Mouse (Mus musculus) heart, postnatal 0 days (tissue): ENCODE measurements around the gene Mipep. TPM values are rescaled to one million over a fixed set of nuclear protein-coding genes. Genes with fewer than 3 reads are reported as not detected.
A peak's percentile ranks its signal among the peaks of the same experiment; 100 is the strongest.

Source experiments
- ATAC-seq: fragments of 200-750 bp; cut with Nextera tagmentation; 2 replicates; pipeline ENCODE4 v1.8.0; 2017; ENCODE audit warnings: low read depth, moderate number of reproducible peaks, moderate library complexity; ENCODE audit not compliant: insufficient read depth
- DNase-seq: peaks from one replicate; pipeline ENCODE4 v3.0.0-alpha.2; 2016; ENCODE audit warnings: low spot score
- H3K27ac ChIP-seq: fragments of 300-500 bp; sonication (generic); 2 replicates; pipeline ENCODE4 v1.5.1; 2014; ENCODE audit warnings: low read depth, mild to moderate bottlenecking
- H3K27me3 ChIP-seq: fragments of 300-500 bp; sonication (generic); 2 replicates; pipeline ENCODE4 v1.6.1; 2014; ENCODE audit warnings: low read length, mixed read lengths; ENCODE audit not compliant: control insufficient read depth, insufficient read depth
- H3K36me3 ChIP-seq: fragments of 300-500 bp; sonication (generic); replicated peaks from 2 replicates; pipeline ENCODE4 v1.6.1; 2014; ENCODE audit warnings: low read length, mixed read lengths; ENCODE audit not compliant: control insufficient read depth, insufficient read depth
- H3K4me1 ChIP-seq: fragments of 300-500 bp; sonication (generic); 2 replicates; pipeline ENCODE4 v1.6.1; 2014; ENCODE audit warnings: antibody characterized with exemption; ENCODE audit not compliant: control insufficient read depth, insufficient read depth
- H3K4me2 ChIP-seq: fragments of 300-500 bp; sonication (generic); 2 replicates; pipeline ENCODE4 v1.6.1; 2014; ENCODE audit warnings: low read depth, mild to moderate bottlenecking, low read length, moderate library complexity
- H3K4me3 ChIP-seq: fragments of 300-500 bp; sonication (generic); 2 replicates; pipeline ENCODE4 v1.5.1; 2014; ENCODE audit warnings: low read depth, low read length
- H3K9ac ChIP-seq: fragments of 300-500 bp; sonication (generic); replicated peaks from 2 replicates; pipeline ENCODE4 v1.6.1; 2014; ENCODE audit warnings: low read depth, low read length, mixed read lengths
- H3K9me3 ChIP-seq: fragments of 300-500 bp; sonication (generic); replicated peaks from 2 replicates; pipeline ENCODE4 v1.6.1; 2016; ENCODE audit warnings: low read length; ENCODE audit not compliant: control insufficient read depth
- CTCF ChIP-seq: IDR thresholded peaks from 2 replicates; pipeline ENCODE4 v1.5.1; 2016; ENCODE audit warnings: antibody characterized with exemption, control low read depth, low read depth
- EP300 ChIP-seq: IDR thresholded peaks from 2 replicates; pipeline ENCODE4 v1.6.1; 2016; ENCODE audit warnings: antibody characterized with exemption, low read depth
- WGBS: fragments of 180-500 bp; shearing (Covaris S2); extraction: QIAGEN DNeasy Blood & Tissue Kit; methylation state at CpG from one replicate; pipeline ENCODE4 v1.1.7; 2014; 5-methylcytosine and 5-hydroxymethylcytosine counted together
- polyA plus RNA-seq: library from polyadenylated mRNA; unstranded; fragments of >200 nt; fragmentation: Nextera tagmentation; extraction: Ambion mirVana; gene quantifications from 2 replicates; pipeline ENCODE4 v1.2.1, GENCODE M21; 2015
- total RNA-seq: library from RNA; depleted of rRNA; stranded (reverse); fragments of >200 nt; gene quantifications from 2 replicates; pipeline ENCODE4 v1.2.3, GENCODE M21; 2014; ENCODE audit warnings: low replicate concordance

The Mipep gene
- total and polyA plus RNA-seq, 2 experiments from 2014 or later, result 29.2 to 49.1 TPM

DNA sequence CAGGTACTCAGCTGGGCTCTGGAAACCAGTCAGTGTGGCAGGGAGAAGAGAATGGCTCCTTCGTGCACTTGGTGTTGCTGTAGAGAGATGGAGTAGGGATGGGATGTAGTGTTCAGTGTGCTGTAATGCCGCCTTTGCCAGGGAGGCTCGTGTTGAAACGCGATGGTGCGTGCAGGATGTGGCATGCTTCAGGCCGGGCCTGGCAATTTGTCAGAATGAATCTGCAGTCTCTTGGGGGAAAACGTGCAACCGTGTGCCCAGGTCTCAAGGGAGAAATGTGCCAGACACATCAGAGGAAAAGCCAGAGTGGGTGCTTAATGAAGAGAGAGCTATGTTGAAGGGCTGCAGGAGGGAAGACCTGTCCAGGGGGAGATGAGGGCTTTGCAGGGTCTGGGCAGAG, 20.6 kb downstream of the Mipep start:
- no peak overlapping the region for H3K9ac ChIP-seq
- H3K27me3 ChIP-seq, result no peaks in the 10 kb centered on the region
- TF ChIP-seq EP300 (no peak), CTCF (no peak)
- no peak for ATAC-seq
- no peaks in the 10 kb centered on the region for H3K4me1 ChIP-seq
- H3K4me2 ChIP-seq, result no peak overlapping the region
- no peaks in the 10 kb centered on the region for H3K9me3 ChIP-seq
- no peak overlapping the region for H3K27ac ChIP-seq
- no peak for DNase-seq
- no peak overlapping the region for H3K4me3 ChIP-seq
- 90% methylated on average over 9 of the region's 9 CpGs for WGBS
- H3K36me3 ChIP-seq, result peaks cover 18% of the 10 kb centered on the region

DNA sequence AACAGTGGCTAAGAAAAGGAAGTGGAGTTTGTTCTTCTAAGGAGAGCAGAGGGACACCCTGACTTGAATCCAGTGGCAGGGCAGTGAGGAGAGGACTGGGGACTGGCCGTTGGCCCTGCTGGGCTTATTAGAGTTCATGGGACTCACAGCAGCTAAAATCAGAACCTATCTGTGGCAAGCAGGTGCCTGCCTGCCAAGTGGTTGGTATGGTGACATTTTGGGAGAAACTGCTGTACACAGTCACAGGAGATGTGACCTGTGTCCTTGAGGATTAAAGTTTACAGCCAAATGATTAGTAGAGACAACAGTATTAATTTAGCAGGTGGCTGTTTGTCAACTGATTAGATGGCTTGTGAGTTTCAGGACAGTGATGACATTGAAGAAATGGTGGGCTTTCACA, 21.5 kb downstream of the Mipep start:
- Histone ChIP-seq H3K9ac (no peak overlapping the region), H3K4me2 (no peak overlapping the region), H3K27me3 (no peaks in the 10 kb centered on the region), H3K9me3 (no peaks in the 10 kb centered on the region), H3K27ac (no peak overlapping the region), H3K4me1 (no peaks in the 10 kb centered on the region), H3K36me3 (peaks cover 23% of the 10 kb centered on the region), H3K4me3 (no peak overlapping the region)
- ATAC-seq (no peak), DNase-seq (no peak)
- 52% methylated on average over 1 of the region's 1 CpGs for WGBS
- TF ChIP-seq CTCF, result no peak
- TF ChIP-seq EP300, result no peak

GRCm38 (mm10) chr14:60806891-60807344, 22.5 kb downstream of the Mipep start:
- peaks cover 23% of the 10 kb centered on the region for H3K36me3 ChIP-seq
- no peak for TF ChIP-seq EP300
- no peak for TF ChIP-seq CTCF
- 48% methylated on average over 11 of the region's 11 CpGs for WGBS
- no peak for DNase-seq
- no peak overlapping the region for H3K9ac ChIP-seq
- no peaks in the 10 kb centered on the region for H3K27me3 ChIP-seq
- H3K9me3 ChIP-seq, result no peaks in the 10 kb centered on the region
- H3K4me3 ChIP-seq, result no peak overlapping the region
- ATAC-seq, result no peak
- no peak overlapping the region for H3K4me2 ChIP-seq
- H3K27ac ChIP-seq, result no peak overlapping the region
- H3K4me1 ChIP-seq, result no peaks in the 10 kb centered on the region; the same call in 1 of the 2 replicates

GRCm38 (mm10) chr14:60809881-60810280, 25.5 kb downstream of the Mipep start:
- no peak for ATAC-seq
- no peak for TF ChIP-seq EP300
- no peak for TF ChIP-seq CTCF
- H3K27ac ChIP-seq, result no peak overlapping the region
- 94% methylated on average over 8 of the region's 8 CpGs for WGBS
- H3K27me3 ChIP-seq, result no peaks in the 10 kb centered on the region
- H3K36me3 ChIP-seq, result peaks cover 26% of the 10 kb centered on the region; the same call in 1 of the 2 replicates
- H3K4me2 ChIP-seq, result no peak overlapping the region
- H3K4me3 ChIP-seq, result no peak overlapping the region
- H3K9me3 ChIP-seq, result no peaks in the 10 kb centered on the region
- DNase-seq, result no peak
- H3K4me1 ChIP-seq, result no peaks in the 10 kb centered on the region; the same call in 1 of the 2 replicates
- H3K9ac ChIP-seq, result no peak overlapping the region

GRCm38 (mm10) chr14:60811547-60811946, 27.2 kb downstream of the Mipep start:
- 45% methylated on average over 4 of the region's 4 CpGs for WGBS
- no peak overlapping the region for H3K27ac ChIP-seq
- H3K36me3 ChIP-seq, result peaks cover 36% of the 10 kb centered on the region
- ATAC-seq (peak; percentile 53; the same call in 1 of the 2 replicates), DNase-seq (peak; percentile 24)
- H3K27me3 ChIP-seq, result no peaks in the 10 kb centered on the region
- H3K4me3 ChIP-seq, result no peak overlapping the region
- TF ChIP-seq CTCF (no peak), EP300 (no peak)
- no peaks in the 10 kb centered on the region for H3K9me3 ChIP-seq
- no peaks in the 10 kb centered on the region; the same call in 1 of the 2 replicates for H3K4me1 ChIP-seq
- H3K4me2 ChIP-seq, result no peak overlapping the region
- H3K9ac ChIP-seq, result no peak overlapping the region

- no peak overlapping the region for H3K9ac ChIP-seq
- no peak overlapping the region for H3K4me3 ChIP-seq
- TF ChIP-seq CTCF (no peak), EP300 (no peak)
- no peak overlapping the region for H3K4me2 ChIP-seq
- H3K36me3 ChIP-seq, result peaks cover 30% of the 10 kb centered on the region
- WGBS, result 84% methylated on average over 5 of the region's 5 CpGs
- H3K27me3 ChIP-seq, result no peaks in the 10 kb centered on the region
- H3K27ac ChIP-seq, result no peak overlapping the region
- ATAC-seq, result no peak
- no peak for DNase-seq
- H3K9me3 ChIP-seq, result no peaks in the 10 kb centered on the region
- peaks cover 10% of the 10 kb centered on the region; the same call in 1 of the 2 replicates for H3K4me1 ChIP-seq
Observed at GRCm38 (mm10) chr14:60815098-60815497, 30.7 kb downstream of the Mipep start.
